Mouse (Mus musculus) adrenal gland, adult 18-20 months (tissue): ENCODE measurements around the gene Etfb. TPM values are rescaled to one million over a fixed set of nuclear protein-coding genes. Genes with fewer than 3 reads are reported as not detected.
A peak's percentile ranks its signal among the peaks of the same experiment; 100 is the strongest.

Experiments used
- DNase-seq, 2 experiments: peaks; one replicate each; pipeline ENCODE4 v3.0.0; 2021 to 2022; ENCODE audit warnings: low spot score in 2 of 2
- total RNA-seq, 2 experiments: library from RNA; stranded (reverse); gene quantifications; 1 replicate in 1 of 2; 2 replicates in 1 of 2; pipeline ENCODE4 v1.2.3; 2021

Gene Etfb
- total RNA-seq, 2 experiments from 2014 or later = 440 to 834 TPM

DNA sequence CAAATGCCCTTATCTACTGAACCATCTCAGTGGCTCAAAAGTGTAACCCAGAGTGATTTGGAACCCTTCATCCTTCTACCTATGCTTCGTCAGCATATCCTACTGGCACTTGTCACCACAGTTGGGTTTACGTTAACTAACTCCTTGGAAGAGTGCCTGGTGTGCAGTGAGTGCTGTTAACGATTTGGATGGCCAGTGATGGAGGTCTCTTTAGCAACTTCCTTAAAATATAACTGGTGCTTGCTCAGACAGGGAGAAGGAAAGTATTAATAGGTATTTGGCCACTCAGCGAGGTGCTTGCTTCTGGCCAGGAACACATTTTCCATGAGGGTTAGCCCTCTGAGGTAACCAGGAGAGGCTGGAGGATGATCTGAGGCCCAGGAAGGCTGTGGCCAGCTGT lies 3.9 kb downstream of the Etfb start:
- DNase-seq = no peak

DNA sequence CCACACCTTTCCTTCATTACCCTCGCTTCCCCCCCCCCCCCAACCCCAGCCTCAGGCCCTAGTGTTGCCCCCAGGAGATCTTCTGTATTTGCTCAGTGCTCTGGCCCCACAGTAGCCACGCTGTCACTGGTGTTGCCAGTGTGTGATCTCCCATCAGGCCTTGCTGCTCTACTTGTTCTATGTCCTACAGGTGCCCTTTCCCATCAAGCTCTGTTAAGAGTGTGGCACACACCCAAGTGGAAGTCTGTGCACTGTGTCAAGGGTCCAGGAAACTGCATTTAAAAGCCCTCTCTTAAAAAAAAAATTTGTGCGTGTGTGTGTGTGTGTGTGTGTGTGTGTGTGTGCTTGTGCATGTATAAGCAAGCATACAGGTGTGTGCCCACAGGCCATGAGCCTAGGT lies 4.4 kb downstream of the Etfb start:
- DNase-seq = no peak

DNA sequence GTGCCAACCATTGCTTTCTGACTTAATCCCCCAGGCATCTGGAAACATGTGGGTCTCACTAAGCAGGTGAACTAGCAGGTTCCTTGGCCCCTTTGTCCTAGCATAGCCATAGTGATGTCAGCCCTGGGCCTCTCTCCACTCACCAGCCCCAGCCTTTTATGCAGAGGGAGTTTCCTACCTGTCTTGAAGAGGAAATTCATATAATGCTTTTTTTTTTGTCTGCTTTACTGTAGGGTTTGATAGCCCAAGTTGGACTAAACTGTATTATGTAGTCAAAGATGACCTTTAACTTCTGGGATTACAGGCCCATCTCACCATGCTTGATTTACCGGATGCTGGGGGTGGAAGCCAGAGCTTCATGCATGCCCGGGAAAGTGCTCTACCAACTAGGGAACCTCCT lies 5.9 kb downstream of the Etfb start:
- DNase-seq = no peak

DNA sequence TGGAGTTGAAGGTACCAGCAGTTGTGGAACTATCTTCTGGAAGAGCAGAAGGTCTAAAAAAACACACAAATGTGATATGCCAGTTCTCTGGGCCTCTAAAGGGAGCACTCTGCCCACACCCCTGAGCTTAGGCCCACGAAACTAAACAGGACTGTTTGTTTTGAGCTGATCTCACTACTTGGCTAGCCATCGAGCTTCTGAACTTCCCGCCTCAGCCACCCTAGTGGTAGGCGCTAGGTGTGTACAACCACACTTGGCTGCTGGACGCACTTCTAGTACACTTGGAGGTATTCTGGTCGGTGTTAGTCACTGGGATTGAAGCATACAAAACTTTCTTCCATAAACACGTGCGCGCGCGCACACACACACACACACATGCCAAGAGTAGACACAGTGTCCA lies 7.8 kb downstream of the Etfb start:
- DNase-seq = no peak

DNA sequence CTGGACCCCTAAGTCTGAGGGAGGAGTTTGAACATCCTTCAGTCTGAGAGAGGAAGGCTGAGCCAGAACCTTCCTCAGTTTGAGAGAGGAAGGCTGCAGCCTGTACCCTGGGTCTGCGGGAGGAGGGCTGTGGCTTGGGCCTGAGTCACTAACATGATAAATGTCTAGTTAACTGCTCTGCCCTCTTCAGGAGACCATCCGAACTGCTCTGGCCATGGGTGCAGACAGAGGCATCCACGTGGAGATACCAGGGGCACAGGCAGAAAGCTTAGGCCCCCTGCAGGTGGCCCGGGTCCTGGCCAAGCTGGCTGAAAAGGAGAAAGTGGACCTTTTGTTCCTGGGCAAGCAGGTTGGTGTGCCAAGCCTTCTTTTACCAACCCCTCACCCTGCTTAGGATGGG lies 8.7 kb downstream of the Etfb start:
- no peak for DNase-seq

DNA sequence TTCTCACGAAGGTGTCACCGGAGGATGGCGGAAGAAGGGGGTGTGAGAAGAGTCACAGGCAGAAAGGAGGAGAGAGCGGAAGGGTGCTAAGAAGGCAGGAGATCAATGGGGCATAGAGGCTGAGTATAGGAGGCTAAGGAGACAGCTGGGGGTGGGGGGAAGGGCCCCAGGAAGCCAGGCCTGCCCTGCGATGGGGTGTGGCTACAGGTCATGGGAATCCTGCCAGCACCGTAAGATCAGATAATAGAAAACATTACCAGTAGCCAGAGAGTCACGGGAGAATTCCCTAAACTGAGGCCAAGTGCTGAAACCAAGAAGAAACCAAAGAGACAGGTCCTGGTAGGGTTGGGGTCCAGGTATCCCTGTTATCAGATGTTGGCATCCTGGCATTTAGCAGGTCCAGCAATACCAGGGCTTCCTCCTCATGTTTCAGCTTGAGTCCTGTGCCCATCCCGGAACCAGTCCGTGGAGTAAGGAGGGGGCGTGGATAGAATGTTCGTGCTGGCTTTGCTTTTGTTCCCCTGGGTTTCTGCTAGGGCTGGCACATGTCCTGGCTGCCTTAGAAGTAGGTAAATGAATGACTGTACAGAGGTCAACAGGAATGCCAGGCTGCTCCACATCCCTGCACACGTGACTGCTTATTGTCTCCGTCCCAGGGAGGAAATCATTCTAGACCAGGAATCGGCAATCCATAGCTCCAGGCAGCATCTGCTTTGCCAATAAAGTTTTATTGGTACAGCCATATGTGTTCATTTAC lies 9.9 kb downstream of the Etfb start:
- no peak for DNase-seq

DNA sequence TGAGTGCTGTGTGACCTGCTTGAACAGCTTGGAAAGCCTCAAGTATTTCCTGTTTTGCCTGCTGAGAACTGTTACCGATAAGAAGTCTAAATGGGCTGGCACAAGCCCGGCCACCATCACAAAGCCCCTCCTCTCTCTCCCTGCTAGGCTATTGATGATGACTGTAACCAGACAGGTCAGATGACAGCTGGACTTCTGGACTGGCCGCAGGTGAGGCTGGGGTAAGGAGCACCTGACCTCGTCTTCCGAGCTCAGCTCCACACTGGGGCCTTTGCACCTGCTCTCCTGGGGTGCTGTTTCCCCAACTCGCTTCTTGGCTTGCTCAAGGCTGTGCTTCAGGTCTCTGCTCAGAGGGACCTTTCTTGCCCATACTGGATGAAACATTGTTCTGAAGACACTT lies 10.5 kb downstream of the Etfb start:
- DNase-seq = no peak

DNA sequence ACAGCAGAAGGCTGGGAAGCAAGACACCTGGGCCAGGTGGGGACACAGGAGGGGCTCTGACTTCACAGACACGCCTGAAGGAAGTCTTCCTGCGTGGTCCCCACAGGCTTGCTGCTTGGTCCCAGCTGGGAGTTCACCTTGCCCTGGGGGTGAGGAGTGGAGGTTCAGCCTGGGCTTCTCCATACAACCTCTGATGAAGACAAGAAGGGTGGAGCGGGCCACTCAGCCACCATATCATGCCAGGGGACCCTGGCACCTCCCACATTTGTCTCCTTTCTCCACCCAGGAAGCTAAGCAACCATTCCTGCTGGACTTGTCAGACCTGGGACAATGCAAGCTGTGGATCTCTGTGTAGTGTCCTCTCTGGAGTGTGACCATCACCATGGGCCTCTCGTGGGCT lies 19.0 kb downstream of the Etfb start, which contains the start of gene Vsig10l:
TSS of gene Vsig10l (plus strand) at position 301 of the 400 bp plus-strand sequence.
- DNase-seq = no peak

DNA sequence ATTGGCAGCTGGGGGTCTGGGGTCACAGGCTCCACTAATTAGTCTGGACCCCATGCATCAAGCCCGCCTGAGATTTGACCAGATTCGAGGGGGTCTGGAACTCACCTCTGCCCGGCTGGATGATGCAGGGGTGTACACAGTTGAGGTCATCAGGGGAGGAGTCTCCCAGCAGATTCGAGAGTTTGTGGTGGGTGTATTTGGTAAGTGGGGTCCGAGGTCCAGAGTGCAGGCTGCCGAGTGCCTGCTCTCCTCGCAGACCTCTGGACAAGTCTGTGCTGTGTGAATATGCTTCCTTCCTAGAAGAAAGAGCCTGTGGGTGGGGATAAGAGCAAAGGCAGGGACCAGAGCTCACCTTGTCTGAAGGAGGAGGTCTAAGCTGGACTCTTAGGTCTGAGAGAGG lies 20.1 kb downstream of the Etfb start:
- DNase-seq = no peak

DNA sequence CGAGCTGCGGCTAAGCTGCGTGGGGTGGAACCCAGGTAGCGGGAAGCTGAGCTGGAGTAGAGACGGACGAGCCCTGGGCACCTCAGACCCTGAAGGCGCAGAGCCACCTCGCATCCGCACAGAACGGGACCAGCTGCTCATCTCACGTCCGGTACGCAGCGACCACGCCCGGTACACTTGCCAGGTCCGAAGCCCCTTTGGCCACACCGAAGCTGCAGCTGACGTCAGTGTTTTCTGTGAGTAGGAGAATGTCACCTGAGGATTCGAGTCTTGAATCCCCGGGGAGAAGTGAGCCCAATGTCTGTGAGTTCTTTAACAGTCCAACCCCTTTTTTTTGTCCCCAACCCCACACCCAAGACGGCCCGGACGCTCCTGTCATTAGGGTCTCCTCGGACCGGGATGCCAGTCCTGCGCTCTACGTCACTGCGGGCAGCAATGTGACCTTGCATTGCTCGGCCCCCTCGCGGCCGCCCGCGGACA lies 21.0 kb downstream of the Etfb start:
- no peak for DNase-seq

DNA sequence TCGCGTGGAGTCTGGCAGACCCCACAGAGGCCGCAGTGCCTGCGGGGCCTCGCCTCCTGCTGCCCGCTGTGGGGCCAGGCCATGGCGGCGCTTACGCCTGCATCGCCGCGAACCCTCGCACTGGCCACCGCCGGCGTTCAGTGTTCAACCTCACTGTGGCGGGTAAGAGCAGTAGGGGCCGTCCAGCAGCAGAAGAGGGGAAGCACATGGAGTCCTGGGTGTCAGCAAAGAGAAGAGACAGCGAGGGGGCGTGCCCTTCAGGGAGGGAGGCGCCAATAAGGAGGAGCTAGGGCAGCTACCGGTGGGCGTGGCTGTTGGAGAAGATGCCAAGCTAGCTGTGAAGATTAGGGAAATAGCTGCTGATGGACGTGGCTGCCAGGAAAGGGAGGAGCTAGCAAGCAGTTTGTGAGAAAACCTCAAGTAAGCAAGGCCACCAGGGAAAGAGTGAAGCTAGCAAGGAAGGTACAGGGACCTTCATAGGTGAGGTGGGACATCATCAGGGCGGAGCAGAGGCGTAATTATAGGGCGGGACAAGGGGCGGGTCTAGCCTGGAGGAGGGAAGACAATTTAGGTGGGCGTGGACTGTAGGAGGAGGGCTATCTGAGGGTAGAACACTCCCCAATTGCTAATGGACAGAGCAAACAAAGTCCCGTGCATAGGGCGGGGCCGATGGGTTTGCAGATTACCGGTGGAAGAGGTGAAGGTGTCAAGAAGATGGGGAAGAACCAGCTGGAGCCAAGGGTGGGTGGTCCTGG lies 21.6 kb downstream of the Etfb start:
- peak; percentile 75 to 79 for DNase-seq

DNA sequence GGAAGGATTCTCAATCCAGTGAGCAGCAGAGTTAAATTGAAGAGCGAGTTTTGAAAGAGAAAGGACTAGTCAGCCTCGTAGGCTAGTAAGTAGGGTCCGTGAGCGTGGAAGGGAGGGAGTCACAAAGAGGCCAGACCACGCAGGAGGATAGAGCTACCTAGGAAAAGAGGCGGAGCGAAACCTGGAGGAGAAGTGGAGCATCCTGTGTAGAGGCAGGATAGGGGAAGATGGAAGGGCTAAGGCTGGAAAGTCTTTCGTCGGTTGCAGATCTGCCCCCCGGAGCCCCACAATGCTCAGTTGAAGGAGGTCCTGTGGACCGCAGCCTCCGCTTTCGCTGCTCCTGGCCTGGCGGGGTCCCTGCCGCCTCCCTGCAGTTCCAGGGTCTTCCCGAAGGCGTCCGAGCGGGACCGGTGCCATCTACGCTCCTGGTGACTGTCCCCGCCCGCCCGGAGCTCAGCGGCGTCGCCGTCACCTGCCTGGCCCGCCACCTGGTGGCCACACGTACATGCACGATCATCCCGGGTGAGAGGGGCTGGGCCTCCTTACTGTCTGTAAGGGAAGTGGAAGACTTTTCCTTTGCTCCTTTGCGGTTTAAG lies 22.3 kb downstream of the Etfb start:
- peak; percentile 76 to 80 for DNase-seq

DNA sequence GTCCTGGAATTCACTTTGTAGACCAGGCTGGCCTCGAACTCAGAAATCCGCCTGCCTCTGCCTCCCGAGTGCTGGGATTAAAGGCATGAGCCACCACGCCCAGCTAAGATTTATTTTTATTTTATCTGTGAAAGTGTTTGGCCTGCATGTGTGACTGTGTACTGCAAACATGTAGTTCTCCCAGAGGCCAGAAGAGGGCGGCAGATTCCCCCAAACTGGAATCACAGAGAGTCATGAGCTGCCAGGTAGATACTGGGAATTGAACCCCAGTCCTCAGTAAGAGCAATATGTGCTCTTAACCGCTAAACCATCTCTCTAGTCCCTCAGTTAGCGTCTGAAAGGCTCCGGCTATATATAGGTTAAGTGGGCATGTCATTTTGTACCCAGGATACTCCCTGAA lies 26.5 kb downstream of the Etfb start:
- DNase-seq = peak; percentile 25 to 55

DNA sequence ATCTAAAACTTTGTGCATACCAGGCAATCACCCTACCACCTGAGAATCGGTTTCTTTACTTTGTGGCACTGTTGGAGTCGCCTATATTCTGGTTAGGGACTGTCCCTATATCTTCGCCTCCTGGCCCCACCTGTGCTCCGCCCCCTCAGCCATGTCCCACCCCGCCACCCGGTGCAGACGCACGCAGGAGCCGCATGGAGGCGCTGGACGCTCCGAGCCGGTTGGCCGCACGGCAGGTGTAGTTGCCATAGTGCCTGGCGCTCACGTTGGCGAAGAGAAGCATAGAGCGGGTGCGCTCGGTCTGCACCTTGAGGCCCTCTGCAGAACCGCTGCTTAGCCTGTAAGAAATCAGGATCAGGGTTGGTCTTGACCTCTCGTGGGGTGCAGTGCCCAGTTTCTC lies 31.8 kb downstream of the Etfb start:
- DNase-seq = no peak

DNA sequence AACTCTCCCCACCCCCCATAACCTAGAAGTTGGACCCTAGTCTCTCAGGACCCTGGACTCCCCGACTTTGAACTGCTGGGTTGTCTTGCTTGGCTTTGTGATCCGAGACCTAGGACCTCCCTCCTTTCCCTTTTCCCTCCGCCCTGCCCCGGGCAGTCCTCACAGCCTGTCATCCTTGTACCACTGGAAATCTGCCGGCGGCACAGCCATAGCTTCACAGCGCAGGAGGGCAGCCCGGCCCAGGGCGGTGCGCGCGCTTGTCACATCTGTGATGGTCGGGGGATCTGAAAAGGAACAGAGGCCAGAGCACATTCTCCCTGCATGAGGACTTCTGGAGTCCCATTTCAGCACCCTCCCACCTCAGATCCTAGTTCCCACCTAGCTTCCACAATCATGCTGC lies 32.5 kb downstream of the Etfb start:
- DNase-seq = no peak

DNA sequence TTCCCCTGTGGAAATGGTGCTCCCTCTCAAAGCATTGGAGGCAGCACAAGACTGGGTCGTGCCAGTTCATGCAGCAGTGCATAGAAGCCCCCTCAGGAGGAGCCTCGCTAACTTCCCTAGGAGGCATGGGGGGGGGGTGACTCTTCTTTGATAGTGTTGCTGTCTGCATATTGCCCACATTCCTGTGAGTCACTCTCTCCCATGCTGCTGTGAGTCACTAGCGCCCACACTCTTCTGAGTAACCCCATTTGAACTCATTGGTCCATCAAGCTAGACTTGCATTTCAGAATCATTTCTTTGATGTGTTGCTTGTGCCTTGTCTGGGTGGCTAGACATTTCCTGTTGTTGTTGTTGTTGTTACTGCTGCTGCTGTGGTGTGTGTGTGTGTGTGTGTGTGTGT lies 37.3 kb downstream of the Etfb start:
- no peak for DNase-seq

DNA sequence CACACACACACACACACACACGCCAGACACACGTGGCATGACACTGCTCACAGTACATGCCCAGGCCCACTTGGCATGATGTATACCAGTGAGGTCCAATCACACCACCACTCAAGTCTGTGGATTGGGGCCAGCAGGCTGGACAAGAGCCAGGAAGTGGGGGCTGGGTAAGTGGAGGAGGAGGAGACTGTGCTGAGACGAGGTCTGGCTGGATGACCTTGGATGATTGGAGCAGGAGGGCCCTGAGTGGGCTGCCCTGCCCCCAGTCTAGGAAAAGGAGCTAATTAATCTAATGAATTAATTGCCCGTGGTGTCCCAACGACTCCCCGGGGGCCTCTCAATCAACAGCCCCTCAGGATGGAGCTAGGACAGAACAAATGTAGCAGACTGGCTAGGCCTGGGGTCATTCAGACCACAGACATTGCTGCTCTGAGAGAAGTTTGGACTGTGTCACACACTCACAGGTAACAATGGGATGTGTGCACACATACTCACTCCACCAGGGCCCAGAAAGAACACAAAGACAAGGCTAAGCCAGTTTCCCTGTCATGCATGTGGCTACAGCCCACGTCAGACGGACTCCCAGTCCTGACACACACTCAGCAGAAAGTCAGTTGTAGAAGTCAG lies 38.3 kb downstream of the Etfb start:
- DNase-seq = no peak

DNA sequence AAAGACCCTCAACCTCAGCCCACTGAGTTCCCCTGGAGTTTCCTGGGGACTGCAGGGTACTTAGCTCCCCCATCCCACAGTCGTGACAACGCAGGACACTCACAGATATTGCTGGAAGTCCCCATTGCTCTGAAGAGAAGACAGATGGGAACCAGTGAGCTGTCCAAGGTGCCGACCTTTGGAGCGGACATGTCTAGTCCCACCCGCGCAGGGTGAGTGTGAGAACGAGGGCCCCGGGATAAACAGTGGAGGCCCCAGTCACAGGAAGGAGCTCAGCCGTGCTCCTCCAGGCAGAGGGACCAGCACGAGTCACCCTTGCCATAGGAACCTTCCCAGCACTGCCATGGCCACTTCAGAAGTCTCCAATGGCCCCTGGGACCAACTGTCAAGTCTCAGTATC lies 39.4 kb downstream of the Etfb start:
- DNase-seq = no peak

DNA sequence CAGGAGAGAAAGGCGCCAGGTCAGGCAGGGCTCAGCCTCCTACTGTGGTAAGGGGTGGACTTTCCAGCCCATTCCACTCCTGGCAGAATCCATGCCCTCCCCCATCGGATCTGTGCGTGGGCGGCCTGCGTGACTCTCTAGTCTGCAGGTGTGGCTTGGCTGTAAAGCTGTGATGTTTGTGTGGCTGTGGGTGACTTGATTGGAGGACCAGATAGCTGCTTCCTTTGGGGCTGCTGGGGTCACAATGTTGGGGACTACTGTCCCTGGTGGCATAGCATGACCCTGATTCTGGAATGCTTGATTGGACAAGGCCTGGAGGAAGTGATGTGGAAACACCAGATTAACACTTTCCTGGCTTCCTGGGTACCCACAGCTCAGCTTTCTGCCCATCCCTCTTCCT lies 44.8 kb downstream of the Etfb start:
- DNase-seq = no peak

DNA sequence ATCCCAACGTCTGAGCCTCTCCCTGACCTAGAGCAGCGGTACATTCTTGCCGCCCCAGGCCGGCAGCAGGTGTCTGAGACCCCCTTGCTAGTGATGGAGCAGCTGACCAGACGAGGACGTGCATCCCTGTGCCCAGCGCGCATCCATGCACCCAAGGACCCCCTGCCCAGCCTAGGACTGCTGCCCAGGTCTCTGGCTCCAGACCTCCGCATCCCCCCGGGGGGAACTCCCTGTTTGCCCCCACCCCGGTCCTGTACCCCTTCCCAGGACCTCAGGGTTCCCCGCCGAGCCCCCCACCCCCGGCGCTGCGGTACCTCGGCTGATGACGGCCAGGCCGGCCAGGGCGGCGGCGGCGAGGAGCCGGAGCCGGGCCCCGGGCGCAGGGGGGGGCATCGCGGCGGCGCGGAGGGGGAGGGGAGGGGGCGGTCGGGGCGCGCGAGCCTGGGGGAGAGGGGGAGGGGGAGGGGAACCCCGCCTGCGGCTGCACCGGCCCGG lies 45.8 kb downstream of the Etfb start, which contains the start of gene Iglon5:
TSS of gene Iglon5 (minus strand) at position 445 of the 495 bp plus-strand sequence.
- DNase-seq = no peak

DNA sequence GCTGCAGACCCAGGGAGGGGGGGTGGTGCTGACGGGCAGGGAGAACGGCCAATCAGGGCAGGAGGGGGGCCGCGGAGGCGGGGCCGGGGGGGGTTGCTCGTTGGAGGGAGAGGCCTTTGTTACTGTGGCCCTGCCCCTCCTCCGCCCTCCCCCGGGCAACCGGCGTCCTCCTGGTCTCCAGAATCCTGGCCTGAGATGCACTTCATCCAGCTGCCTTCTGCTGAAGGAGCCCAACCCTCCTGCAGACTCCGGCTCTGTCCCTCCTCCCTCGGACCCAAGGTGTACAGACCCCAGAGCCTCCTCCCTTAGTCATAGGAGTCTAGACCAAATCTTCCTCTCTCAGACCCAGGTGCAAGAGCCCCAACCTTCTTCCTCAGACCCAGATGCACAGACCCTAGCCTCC lies 46.3 kb downstream of the Etfb start:
- DNase-seq = peak in 1 of 2 experiments; percentile 29
